Comparison of ENCODE assay signal across 8 mouse cellular contexts in genomic region chr13:55327633-55328032, GRCm38 (mm10). TPM values are rescaled to one million over a fixed set of nuclear protein-coding genes. Genes with fewer than 3 reads are reported as not detected.
DNase-seq lines count a peak whose midpoint lies in the region; ATAC-seq and TF ChIP-seq lines count a peak whose summit lies in the region.

No protein-coding gene starts in this region.

- peak; percentile 32 for ATAC-seq in cerebellum, adult (ENCODE audit: insufficient number of reproducible peaks, low FRiP score, low TSS enrichment)
- peak; percentile 36 for ATAC-seq in forebrain, embryonic 13.5 days
- ATAC-seq in liver, postnatal 0 days = peak; percentile 28
- ATAC-seq in neural tube, embryonic 15.5 days (ENCODE audit: low FRiP score) = peak; percentile 19

- TF ChIP-seq EP300 in ES-Bruce4 (IDR thresholded peaks at IDR 0.05; ENCODE audit: insufficient read depth, low read depth, low read length) = no peak
- no peak for TF ChIP-seq EP300 in liver, postnatal 0 days (IDR thresholded peaks at IDR 0.05; ENCODE audit: low read depth)

- DNase-seq in heart, postnatal 10 days = peak; percentile 89 to 93
- peak; percentile 85 for DNase-seq in large intestine, adult 2 months (ENCODE audit: low read depth, low spot score)
- peak; percentile 92 for DNase-seq in liver, postnatal 0 days
- peak; percentile 74 for DNase-seq in testis, postnatal 14 days (ENCODE audit: low spot score)

- no peak overlapping the region for H3K4me3 ChIP-seq in ES-Bruce4 (ENCODE audit: low read depth, low read length)
- H3K4me3 ChIP-seq in forebrain, embryonic 13.5 days = peak overlapping the region; percentile 64
- H3K4me3 ChIP-seq in liver, postnatal 0 days (ENCODE audit: low read depth, low read length) = peak overlapping the region; percentile 77
- 0 out of 2 replicates have a peak overlapping the region, but pooled peaks have one; percentile 10 for H3K4me3 ChIP-seq in neural tube, embryonic 15.5 days (replicated peaks)

- H3K27me3 ChIP-seq in ES-Bruce4 (ENCODE audit: control insufficient read depth, insufficient read depth, low read length, poor library complexity, severe bottlenecking) = no peaks in the 10 kb centered on the region
- H3K27me3 ChIP-seq in forebrain, embryonic 13.5 days = no peaks in the 10 kb centered on the region
- no peaks in the 10 kb centered on the region for H3K27me3 ChIP-seq in liver, postnatal 0 days (ENCODE audit: insufficient read depth, low read length)
- no peaks in the 10 kb centered on the region for H3K27me3 ChIP-seq in neural tube, embryonic 15.5 days (replicated peaks)

- H3K4me2 ChIP-seq in forebrain, embryonic 13.5 days = peak overlapping the region; percentile 68
- H3K4me2 ChIP-seq in liver, postnatal 0 days (ENCODE audit: low read depth, low read length) = peak overlapping the region; percentile 94
- H3K4me2 ChIP-seq in neural tube, embryonic 15.5 days = peak overlapping the region; percentile 98

- intact Hi-C loops in heart, postnatal 10 days (cut with DNase I) = loop anchor here (2.0 kb wide), 1 partner anchor 33 kb away; no protein-coding TSS in a partner anchor

- no peak for TF ChIP-seq POLR2A in ES-Bruce4 (IDR thresholded peaks at IDR 0.05; ENCODE audit: insufficient read depth, low read length)

- no peaks in the 10 kb centered on the region for H3K9me3 ChIP-seq in ES-Bruce4 (replicated peaks; ENCODE audit: control insufficient read depth, insufficient read depth, low read length, poor library complexity, severe bottlenecking)
- no peaks in the 10 kb centered on the region for H3K9me3 ChIP-seq in forebrain, embryonic 13.5 days (replicated peaks)
- no peaks in the 10 kb centered on the region for H3K9me3 ChIP-seq in liver, postnatal 0 days (ENCODE audit: low read length)
- H3K9me3 ChIP-seq in neural tube, embryonic 15.5 days (replicated peaks) = no peaks in the 10 kb centered on the region

- H3K27ac ChIP-seq in ES-Bruce4 (ENCODE audit: insufficient read depth, low read length) = no peak overlapping the region
- H3K27ac ChIP-seq in forebrain, embryonic 13.5 days = peak overlapping the region; percentile 68
- H3K27ac ChIP-seq in liver, postnatal 0 days (ENCODE audit: low read depth) = no peak overlapping the region
- peak overlapping the region; percentile 54; the same call in 1 of the 2 replicates for H3K27ac ChIP-seq in neural tube, embryonic 15.5 days (replicated peaks)

- peaks cover 9% of the 10 kb centered on the region for H3K4me1 ChIP-seq in ES-Bruce4 (ENCODE audit: control insufficient read depth, insufficient read depth, low read length)
- peaks cover 52% of the 10 kb centered on the region for H3K4me1 ChIP-seq in forebrain, embryonic 13.5 days
- H3K4me1 ChIP-seq in liver, postnatal 0 days (ENCODE audit: insufficient read depth) = peaks cover 44% of the 10 kb centered on the region
- peaks cover 55% of the 10 kb centered on the region for H3K4me1 ChIP-seq in neural tube, embryonic 15.5 days

- no peak overlapping the region for H3K9ac ChIP-seq in ES-Bruce4 (ENCODE audit: low read depth, poor library complexity, severe bottlenecking)
- 0 out of 2 replicates have a peak overlapping the region, but pooled peaks have one; percentile 34 for H3K9ac ChIP-seq in forebrain, embryonic 13.5 days
- H3K9ac ChIP-seq in liver, postnatal 0 days (replicated peaks) = peak overlapping the region; percentile 87
- H3K9ac ChIP-seq in neural tube, embryonic 15.5 days (replicated peaks) = 0 out of 2 replicates have a peak overlapping the region, but pooled peaks have one; percentile 20

- 3% methylated on average over 2 of the region's 8 CpGs for WGBS in forebrain, embryonic 13.5 days
- WGBS in large intestine, adult 2 months = 7% methylated on average over 8 of the region's 8 CpGs
- WGBS in liver, postnatal 0 days (ENCODE audit: insufficient replicate concordance) = 36% methylated on average over 7 of the region's 8 CpGs
- 45% methylated on average over 8 of the region's 8 CpGs for WGBS in neural tube, embryonic 15.5 days

- peak; percentile 95 for TF ChIP-seq CTCF in ES-Bruce4 (IDR thresholded peaks at IDR 0.05; ENCODE audit: low read depth, low read length)
- peak; percentile 99 for TF ChIP-seq CTCF in liver, postnatal 0 days (IDR thresholded peaks at IDR 0.05; ENCODE audit: low read depth)

- peaks cover 16% of the 10 kb centered on the region for H3K36me3 ChIP-seq in ES-Bruce4 (ENCODE audit: control insufficient read depth, insufficient read depth, low read length, poor library complexity, severe bottlenecking)
- peaks cover 35% of the 10 kb centered on the region for H3K36me3 ChIP-seq in forebrain, embryonic 13.5 days (ENCODE audit: poor library complexity, severe bottlenecking)
- peaks cover 37% of the 10 kb centered on the region for H3K36me3 ChIP-seq in liver, postnatal 0 days (replicated peaks; ENCODE audit: insufficient read depth, low read length)
- peaks cover 29% of the 10 kb centered on the region for H3K36me3 ChIP-seq in neural tube, embryonic 15.5 days

RNA-seq across cellular contexts. Expression of gene Mxd3, which starts 2.0 kb away (rescaled TPM):
- polyA plus RNA-seq in ES-Bruce4 (2011; ENCODE audit: insufficient read depth, insufficient read length, low read depth, missing spikeins) = 5.1 and 6.5 TPM in 2 replicates
- polyA plus RNA-seq in forebrain, embryonic 13.5 days (2015; fragmentation: Nextera tagmentation; extraction: Ambion mirVana) = 42.8 and 44.6 TPM in 2 replicates
- total RNA-seq in heart, postnatal 10 days (2021) = 1 to 10 TPM; 7.0 to 7.3 TPM
- 10.0 and 11.4 TPM in 2 replicates for polyA plus RNA-seq in large intestine, adult 2 months (2012; rRNA removed)
- 14.0 and 15.9 TPM in 2 replicates for polyA plus RNA-seq in liver, postnatal 0 days (2015; fragmentation: Nextera tagmentation; extraction: Ambion mirVana)
- polyA plus RNA-seq in neural tube, embryonic 15.5 days (2015; fragmentation: Nextera tagmentation; extraction: Ambion mirVana) = 9.3 and 11.4 TPM in 2 replicates

RNA-seq across cellular contexts. Expression of gene Rab24, which starts 5.9 kb away (rescaled TPM):
- 40.5 and 42.8 TPM in 2 replicates for polyA plus RNA-seq in ES-Bruce4 (2011; ENCODE audit: insufficient read depth, insufficient read length, low read depth, missing spikeins)
- 102 and 105 TPM in 2 replicates for polyA plus RNA-seq in forebrain, embryonic 13.5 days (2015; fragmentation: Nextera tagmentation; extraction: Ambion mirVana)
- total RNA-seq in heart, postnatal 10 days (2021) = 10 to 100 TPM; 40.0 to 40.2 TPM
- polyA plus RNA-seq in large intestine, adult 2 months (2012; rRNA removed) = 85.0 and 92.2 TPM in 2 replicates
- 38.7 and 39.6 TPM in 2 replicates for polyA plus RNA-seq in liver, postnatal 0 days (2015; fragmentation: Nextera tagmentation; extraction: Ambion mirVana)
- 97.0 and 102 TPM in 2 replicates for polyA plus RNA-seq in neural tube, embryonic 15.5 days (2015; fragmentation: Nextera tagmentation; extraction: Ambion mirVana)

RNA-seq across cellular contexts. Expression of gene Prelid1, which starts 7.3 kb away (rescaled TPM):
- 230 and 234 TPM in 2 replicates for polyA plus RNA-seq in ES-Bruce4 (2011; ENCODE audit: insufficient read depth, insufficient read length, low read depth, missing spikeins)
- polyA plus RNA-seq in forebrain, embryonic 13.5 days (2015; fragmentation: Nextera tagmentation; extraction: Ambion mirVana) = 309 and 331 TPM in 2 replicates
- 100 to 1,000 TPM; 125 to 126 TPM for total RNA-seq in heart, postnatal 10 days (2021)
- 778 and 779 TPM in 2 replicates for polyA plus RNA-seq in large intestine, adult 2 months (2012; rRNA removed)
- polyA plus RNA-seq in liver, postnatal 0 days (2015; fragmentation: Nextera tagmentation; extraction: Ambion mirVana) = 196 and 213 TPM in 2 replicates
- polyA plus RNA-seq in neural tube, embryonic 15.5 days (2015; fragmentation: Nextera tagmentation; extraction: Ambion mirVana) = 311 and 344 TPM in 2 replicates

RNA-seq across cellular contexts. Expression of gene Lman2, which starts 35.0 kb away (rescaled TPM):
- polyA plus RNA-seq in ES-Bruce4 (2011; ENCODE audit: insufficient read depth, insufficient read length, low read depth, missing spikeins) = 38.5 and 45.2 TPM in 2 replicates
- polyA plus RNA-seq in forebrain, embryonic 13.5 days (2015; fragmentation: Nextera tagmentation; extraction: Ambion mirVana) = 57.9 and 60.5 TPM in 2 replicates
- total RNA-seq in heart, postnatal 10 days (2021) = 10 to 100 TPM; 56.7 to 58.2 TPM
- 125 and 147 TPM in 2 replicates for polyA plus RNA-seq in large intestine, adult 2 months (2012; rRNA removed)
- polyA plus RNA-seq in liver, postnatal 0 days (2015; fragmentation: Nextera tagmentation; extraction: Ambion mirVana) = 50.5 and 56.0 TPM in 2 replicates
- 44.9 and 57.7 TPM in 2 replicates for polyA plus RNA-seq in neural tube, embryonic 15.5 days (2015; fragmentation: Nextera tagmentation; extraction: Ambion mirVana)

RNA-seq across cellular contexts. Expression of gene Rgs14, which starts 41.9 kb away (rescaled TPM):
- 2.8 and 3.6 TPM in 2 replicates for polyA plus RNA-seq in ES-Bruce4 (2011; ENCODE audit: insufficient read depth, insufficient read length, low read depth, missing spikeins)
- polyA plus RNA-seq in forebrain, embryonic 13.5 days (2015; fragmentation: Nextera tagmentation; extraction: Ambion mirVana) = 0.30 and 0.40 TPM in 2 replicates
- total RNA-seq in heart, postnatal 10 days (2021) = under 1 TPM; 0.60 to 0.74 TPM
- polyA plus RNA-seq in large intestine, adult 2 months (2012; rRNA removed) = 8.9 and 10.6 TPM in 2 replicates
- polyA plus RNA-seq in liver, postnatal 0 days (2015; fragmentation: Nextera tagmentation; extraction: Ambion mirVana) = 2.8 and 3.1 TPM in 2 replicates
- polyA plus RNA-seq in neural tube, embryonic 15.5 days (2015; fragmentation: Nextera tagmentation; extraction: Ambion mirVana) = 0.81 and 2.6 TPM in 2 replicates

Comparison
In these comparisons a context has a peak if more than half of its experiments do, and no peak if none do; other contexts are left out.
1. H3K27ac ChIP-seq: peak in forebrain, embryonic 13.5 days (single experiment) and neural tube, embryonic 15.5 days (single experiment); none in ES-Bruce4 (single experiment) and liver, postnatal 0 days (single experiment).
2. Peak in every context shown above with its lines, with median percentiles within 50 percentile points of each other: ATAC-seq, H3K4me2 ChIP-seq and DNase-seq.